Mouse (Mus musculus): ENCODE data around the gene Faim2.

DNA sequence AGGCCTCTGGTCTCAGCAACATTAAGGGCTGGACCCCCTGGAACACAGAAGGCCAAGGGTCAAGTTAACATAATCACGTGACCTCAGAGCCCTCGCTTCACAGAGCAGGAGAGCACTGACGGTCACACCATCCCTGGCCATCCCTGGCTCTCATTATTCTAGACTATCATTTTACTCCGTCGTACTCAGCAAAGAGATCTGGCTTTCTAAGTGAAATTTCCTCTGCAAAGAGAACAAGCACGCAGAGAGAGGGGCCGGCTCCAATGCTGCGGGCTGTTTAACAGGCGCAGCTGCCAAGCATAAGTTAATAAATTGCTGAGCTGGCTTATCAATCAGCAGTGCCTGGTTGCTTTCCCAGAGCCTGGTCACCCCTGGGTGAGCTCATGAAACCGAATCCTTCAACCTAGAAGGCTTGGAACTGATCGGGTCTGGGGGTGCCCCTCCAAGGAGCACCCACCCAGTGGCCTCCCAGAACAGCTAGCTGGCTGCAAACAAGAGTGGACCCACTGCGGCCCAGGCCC is 25.6 kb downstream of the Faim2 start:
- TF ChIP-seq CTCF (IDR thresholded peaks at IDR 0.05; ENCODE audit: low read depth) (no peak), EP300 (IDR thresholded peaks at IDR 0.05; ENCODE audit: low read depth) (no peak)
